Mouse (Mus musculus) testis, adult 2 months (tissue): Measurements from ENCODE around the gene Bcl2l11. TPM values are rescaled to one million over a fixed set of nuclear protein-coding genes. Genes with fewer than 3 reads are reported as not detected.

ENCODE experiments used
- H3K27ac ChIP-seq: fragments of 200-500 bp; 2 replicates; pipeline ENCODE4 v1.5.1; 2012; ENCODE audit warnings: low read depth, low read length; ENCODE audit not compliant: control insufficient read depth, insufficient read depth
- H3K27me3 ChIP-seq: fragments of 200-500 bp; 2 replicates; pipeline ENCODE4 v1.6.1; 2012; ENCODE audit warnings: mild to moderate bottlenecking, low read length, moderate library complexity; ENCODE audit not compliant: control insufficient read depth, insufficient read depth
- H3K36me3 ChIP-seq: fragments of 200-500 bp; 2 replicates; pipeline ENCODE4 v1.6.1; 2012; ENCODE audit warnings: mild to moderate bottlenecking, low read length; ENCODE audit not compliant: control insufficient read depth, insufficient read depth
- H3K4me1 ChIP-seq: fragments of 200-500 bp; 2 replicates; pipeline ENCODE4 v1.6.1; 2012; ENCODE audit warnings: low read length; ENCODE audit not compliant: control insufficient read depth, insufficient read depth
- H3K4me3 ChIP-seq: fragments of 200-500 bp; 2 replicates; pipeline ENCODE4 v1.5.1; 2012; ENCODE audit warnings: low read depth, mild to moderate bottlenecking, low read length, moderate library complexity, mixed read lengths; ENCODE audit not compliant: control insufficient read depth
- CTCF ChIP-seq: fragments of 200-500 bp; IDR thresholded peaks from 2 replicates; pipeline ENCODE4 v1.5.1; 2012; ENCODE audit warnings: low read depth, mild to moderate bottlenecking, inconsistent platforms, low read length, moderate library complexity; ENCODE audit not compliant: control insufficient read depth, insufficient read depth, insufficient replicate concordance
- POLR2A ChIP-seq: fragments of 200-500 bp; IDR thresholded peaks from 2 replicates; pipeline ENCODE4 v1.6.1; 2012; ENCODE audit warnings: low read depth, mild to moderate bottlenecking, inconsistent platforms, low read length, moderate library complexity; ENCODE audit not compliant: control insufficient read depth
- polyA plus RNA-seq: library from polyadenylated mRNA; depleted of rRNA; stranded (reverse); fragments of >200 nt; gene quantifications from 2 replicates; pipeline ENCODE4 v1.2.3, GENCODE M21; 2012

The Bcl2l11 gene
- polyA plus RNA-seq, 1 experiment = 63.3 TPM

GRCm38 (mm10) chr2:128133865-128134264 lies 8.0 kb downstream of the Bcl2l11 start:
- Histone ChIP-seq H3K4me3 (no peak overlapping the region), H3K27me3 (no peaks in the 10 kb centered on the region), H3K4me1 (no peaks in the 10 kb centered on the region), H3K36me3 (no peaks in the 10 kb centered on the region), H3K27ac (no peak overlapping the region)
- no peak for TF ChIP-seq CTCF
- TF ChIP-seq POLR2A = no peak

GRCm38 (mm10) chr2:128134474-128134873 lies 8.6 kb downstream of the Bcl2l11 start:
- no peak for TF ChIP-seq CTCF
- Histone ChIP-seq H3K36me3 (no peaks in the 10 kb centered on the region), H3K27ac (no peak overlapping the region), H3K4me3 (no peak overlapping the region), H3K4me1 (no peaks in the 10 kb centered on the region), H3K27me3 (no peaks in the 10 kb centered on the region)

- H3K36me3 ChIP-seq = no peaks in the 10 kb centered on the region
- H3K4me1 ChIP-seq = no peaks in the 10 kb centered on the region
- no peaks in the 10 kb centered on the region for H3K27me3 ChIP-seq
- H3K4me3 ChIP-seq = no peak overlapping the region
- TF ChIP-seq CTCF (no peak), POLR2A (no peak)
- H3K27ac ChIP-seq = no peak overlapping the region
Observed at GRCm38 (mm10) chr2:128134948-128135347, 9.1 kb downstream of the Bcl2l11 start.

GRCm38 (mm10) chr2:128136769-128137433 lies 11.1 kb downstream of the Bcl2l11 start:
- TF ChIP-seq POLR2A = no peak
- TF ChIP-seq CTCF = no peak
- Histone ChIP-seq H3K27me3 (no peaks in the 10 kb centered on the region), H3K4me3 (no peak overlapping the region), H3K27ac (no peak overlapping the region), H3K36me3 (no peaks in the 10 kb centered on the region), H3K4me1 (no peaks in the 10 kb centered on the region)

GRCm38 (mm10) chr2:128137480-128138276 lies 11.8 kb downstream of the Bcl2l11 start:
- no peaks in the 10 kb centered on the region for H3K27me3 ChIP-seq
- H3K4me1 ChIP-seq = no peaks in the 10 kb centered on the region
- no peak overlapping the region for H3K4me3 ChIP-seq
- no peak for TF ChIP-seq CTCF
- no peak for TF ChIP-seq POLR2A
- H3K27ac ChIP-seq = no peak overlapping the region
- H3K36me3 ChIP-seq = no peaks in the 10 kb centered on the region

GRCm38 (mm10) chr2:128138924-128139323 lies 13.1 kb downstream of the Bcl2l11 start:
- Histone ChIP-seq H3K36me3 (no peaks in the 10 kb centered on the region), H3K4me1 (no peaks in the 10 kb centered on the region), H3K4me3 (no peak overlapping the region), H3K27ac (no peak overlapping the region), H3K27me3 (no peaks in the 10 kb centered on the region)
- no peak for TF ChIP-seq POLR2A
- no peak for TF ChIP-seq CTCF

GRCm38 (mm10) chr2:128139781-128140180 lies 13.9 kb downstream of the Bcl2l11 start:
- Histone ChIP-seq H3K4me3 (no peak overlapping the region), H3K27me3 (no peaks in the 10 kb centered on the region)

GRCm38 (mm10) chr2:128140183-128140582 lies 14.3 kb downstream of the Bcl2l11 start:
- H3K27me3 ChIP-seq = no peaks in the 10 kb centered on the region
- no peaks in the 10 kb centered on the region for H3K36me3 ChIP-seq
- TF ChIP-seq POLR2A (no peak), CTCF (no peak)
- no peaks in the 10 kb centered on the region for H3K4me1 ChIP-seq
- no peak overlapping the region for H3K27ac ChIP-seq
- no peak overlapping the region for H3K4me3 ChIP-seq

More at GRCm38 (mm10) chr2:128139781-128140180, 13.9 kb downstream of the Bcl2l11 start:
- Histone ChIP-seq H3K27ac (no peak overlapping the region), H3K36me3 (no peaks in the 10 kb centered on the region), H3K4me1 (no peaks in the 10 kb centered on the region)
- TF ChIP-seq CTCF = no peak
- no peak for TF ChIP-seq POLR2A
